Mouse (Mus musculus) intestine, embryonic 15.5 days (tissue): ENCODE measurements around the gene Mrpl43. TPM values are rescaled to one million over a fixed set of nuclear protein-coding genes. Genes with fewer than 3 reads are reported as not detected.

Source experiments
- ATAC-seq: fragments of 200-750 bp; cut with Nextera tagmentation; 2 replicates; pipeline ENCODE4 v1.8.0; 2017; ENCODE audit warnings: moderate TSS enrichment, moderate library complexity
- H3K27ac ChIP-seq: fragments of 300-500 bp; sonication (generic); 2 replicates; pipeline ENCODE4 v1.5.1; 2015; ENCODE audit warnings: mild to moderate bottlenecking, inconsistent platforms
- H3K27me3 ChIP-seq: fragments of 300-500 bp; sonication (generic); replicated peaks from 2 replicates; pipeline ENCODE4 v1.6.1; 2015; ENCODE audit warnings: inconsistent platforms
- H3K36me3 ChIP-seq: fragments of 300-500 bp; sonication (generic); 2 replicates; pipeline ENCODE4 v1.6.1; 2015; ENCODE audit warnings: inconsistent platforms
- H3K4me1 ChIP-seq: fragments of 300-500 bp; sonication (generic); replicated peaks from 2 replicates; pipeline ENCODE4 v1.6.1; 2015; ENCODE audit warnings: inconsistent platforms
- H3K4me2 ChIP-seq: fragments of 300-500 bp; sonication (generic); replicated peaks from 2 replicates; pipeline ENCODE4 v1.6.1; 2015; ENCODE audit warnings: mild to moderate bottlenecking, inconsistent platforms
- H3K4me3 ChIP-seq: fragments of 300-500 bp; sonication (generic); replicated peaks from 2 replicates; pipeline ENCODE4 v1.5.1; 2015; ENCODE audit warnings: inconsistent platforms
- H3K9ac ChIP-seq: fragments of 300-500 bp; sonication (generic); 2 replicates; pipeline ENCODE4 v1.6.1; 2015; ENCODE audit warnings: inconsistent platforms
- H3K9me3 ChIP-seq: fragments of 300-500 bp; sonication (generic); 2 replicates; pipeline ENCODE4 v1.6.1; 2016; ENCODE audit warnings: inconsistent platforms
- WGBS: fragments of 180-500 bp; shearing (Covaris S2); methylation state at CpG from one replicate; pipeline ENCODE4 v1.1.7; 2015; 5-methylcytosine and 5-hydroxymethylcytosine counted together
- polyA plus RNA-seq: library from polyadenylated mRNA; unstranded; fragments of >200 nt; fragmentation: Nextera tagmentation; extraction: Ambion mirVana; gene quantifications from 2 replicates; pipeline ENCODE4 v1.2.1, GENCODE M21; 2015

Gene Mrpl43
- polyA plus RNA-seq = 73.8 and 76.7 TPM in 2 replicates

DNA sequence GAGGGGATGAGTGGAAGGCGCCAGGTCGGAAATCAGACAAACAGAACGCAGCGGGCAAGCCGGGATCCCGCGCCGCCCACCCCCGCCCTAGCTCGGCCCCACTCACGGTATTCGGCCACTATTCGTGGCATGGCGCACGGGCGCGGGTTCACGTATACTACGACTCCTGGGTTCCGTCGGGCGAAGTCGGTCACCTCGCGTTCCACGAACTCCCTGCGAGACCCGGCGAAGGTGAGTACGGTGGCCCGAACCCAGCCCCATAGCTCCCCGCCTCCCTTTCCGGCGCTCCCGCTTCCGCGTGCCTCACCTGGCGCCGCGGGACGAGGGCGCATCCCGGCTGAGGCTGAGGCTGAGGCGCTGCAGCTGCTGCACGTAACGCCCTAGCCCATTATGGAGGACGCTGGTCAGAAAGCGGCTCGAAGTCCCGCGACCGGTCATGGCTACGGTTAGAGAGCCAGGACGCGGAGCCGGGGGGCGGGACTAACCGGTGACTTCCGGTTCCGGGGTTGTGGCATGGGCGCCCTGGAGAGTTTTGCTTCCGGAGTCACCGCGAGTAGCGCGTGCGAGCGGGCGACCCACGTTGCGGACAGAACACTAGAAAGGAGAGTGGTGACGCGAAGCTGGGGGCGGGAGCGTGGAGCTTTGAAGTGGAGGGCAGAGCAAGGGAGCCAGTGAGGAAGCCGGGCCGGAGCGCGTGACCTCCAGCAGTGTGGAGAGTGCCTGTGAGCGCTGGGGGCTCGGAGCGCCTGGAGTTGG lies at the start of gene Mrpl43:
TSS of gene Mrpl43 (minus strand) at position 486 of the 756 bp plus-strand sequence.
- Histone ChIP-seq H3K4me3 (peak within 1 kb of the TSS; percentile 95), H3K27ac (peak within 1 kb of the TSS; percentile 71), H3K36me3 (peaks cover 19% of the 10 kb centered on the region), H3K27me3 (no peaks in the 10 kb centered on the region), H3K9ac (peak within 1 kb of the TSS; percentile 83), H3K4me2 (peak within 1 kb of the TSS; percentile 85), H3K9me3 (no peaks in the 10 kb centered on the region), H3K4me1 (peaks cover 19% of the 10 kb centered on the region)
- under 1% methylated on average over 82 of the region's 82 CpGs for WGBS
- peak; percentile 92 for ATAC-seq

- Histone ChIP-seq H3K36me3 (0 out of 2 replicates have a peak, but pooled peaks cover 2% of the 10 kb centered on the region), H3K4me3 (no peak overlapping the region), H3K9ac (no peak overlapping the region), H3K27me3 (no peaks in the 10 kb centered on the region), H3K4me2 (no peak overlapping the region), H3K9me3 (no peaks in the 10 kb centered on the region), H3K4me1 (peaks cover 11% of the 10 kb centered on the region; the same call in 1 of the 2 replicates), H3K27ac (no peak overlapping the region)
- 81% methylated on average over 6 of the region's 6 CpGs for WGBS
- ATAC-seq = no peak
Measured at GRCm38 (mm10) chr19:45054892-45055690, 48.8 kb upstream of the Mrpl43 start.

- Histone ChIP-seq H3K9me3 (no peaks in the 10 kb centered on the region), H3K27me3 (no peaks in the 10 kb centered on the region), H3K36me3 (0 out of 2 replicates have a peak, but pooled peaks cover 2% of the 10 kb centered on the region), H3K4me2 (no peak overlapping the region), H3K9ac (no peak overlapping the region), H3K4me3 (no peak overlapping the region), H3K27ac (no peak overlapping the region), H3K4me1 (peaks cover 15% of the 10 kb centered on the region)
- 88% methylated on average over 8 of the region's 8 CpGs for WGBS
- no peak for ATAC-seq
Measured at GRCm38 (mm10) chr19:45053451-45053850, 47.2 kb upstream of the Mrpl43 start.

DNA sequence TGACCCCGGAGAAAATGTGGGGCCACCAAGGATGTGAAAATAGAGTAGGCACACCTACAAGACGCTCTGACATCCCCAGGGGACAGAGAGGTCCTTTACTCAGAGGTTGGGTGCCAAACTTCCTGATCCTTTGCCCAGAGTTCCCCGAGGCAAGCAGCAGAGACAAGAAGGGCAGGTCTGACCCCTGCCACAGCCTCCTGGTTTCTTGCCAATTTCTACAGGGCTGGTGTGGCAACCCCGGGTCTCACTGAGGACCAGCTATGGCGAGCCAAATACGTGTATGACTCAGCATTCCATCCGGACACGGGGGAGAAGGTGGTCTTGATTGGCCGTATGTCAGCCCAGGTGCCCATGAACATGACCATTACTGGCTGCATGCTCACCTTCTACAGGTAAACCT lies 43.3 kb upstream of the Mrpl43 start:
- Histone ChIP-seq H3K36me3 (no peaks in the 10 kb centered on the region), H3K27me3 (peaks cover 7% of the 10 kb centered on the region; the same call in 1 of the 2 replicates), H3K9ac (no peak overlapping the region), H3K4me2 (no peak overlapping the region), H3K27ac (no peak overlapping the region), H3K4me1 (peaks cover 26% of the 10 kb centered on the region), H3K9me3 (no peaks in the 10 kb centered on the region), H3K4me3 (no peak overlapping the region)
- no peak for ATAC-seq
- WGBS = 76% methylated on average over 9 of the region's 9 CpGs

GRCm38 (mm10) chr19:45048644-45049365 lies 42.6 kb upstream of the Mrpl43 start:
- H3K9ac ChIP-seq = no peak overlapping the region; the same call in 1 of the 2 replicates
- peak overlapping the region; percentile 84 for H3K27ac ChIP-seq
- peaks cover 26% of the 10 kb centered on the region for H3K4me1 ChIP-seq
- no peaks in the 10 kb centered on the region for H3K9me3 ChIP-seq
- WGBS = 71% methylated on average over 12 of the region's 12 CpGs
- H3K4me3 ChIP-seq = peak overlapping the region; percentile 46
- no peaks in the 10 kb centered on the region for H3K36me3 ChIP-seq
- H3K27me3 ChIP-seq = peaks cover 7% of the 10 kb centered on the region; the same call in 1 of the 2 replicates
- no peak for ATAC-seq
- H3K4me2 ChIP-seq = peak overlapping the region; percentile 77

DNA sequence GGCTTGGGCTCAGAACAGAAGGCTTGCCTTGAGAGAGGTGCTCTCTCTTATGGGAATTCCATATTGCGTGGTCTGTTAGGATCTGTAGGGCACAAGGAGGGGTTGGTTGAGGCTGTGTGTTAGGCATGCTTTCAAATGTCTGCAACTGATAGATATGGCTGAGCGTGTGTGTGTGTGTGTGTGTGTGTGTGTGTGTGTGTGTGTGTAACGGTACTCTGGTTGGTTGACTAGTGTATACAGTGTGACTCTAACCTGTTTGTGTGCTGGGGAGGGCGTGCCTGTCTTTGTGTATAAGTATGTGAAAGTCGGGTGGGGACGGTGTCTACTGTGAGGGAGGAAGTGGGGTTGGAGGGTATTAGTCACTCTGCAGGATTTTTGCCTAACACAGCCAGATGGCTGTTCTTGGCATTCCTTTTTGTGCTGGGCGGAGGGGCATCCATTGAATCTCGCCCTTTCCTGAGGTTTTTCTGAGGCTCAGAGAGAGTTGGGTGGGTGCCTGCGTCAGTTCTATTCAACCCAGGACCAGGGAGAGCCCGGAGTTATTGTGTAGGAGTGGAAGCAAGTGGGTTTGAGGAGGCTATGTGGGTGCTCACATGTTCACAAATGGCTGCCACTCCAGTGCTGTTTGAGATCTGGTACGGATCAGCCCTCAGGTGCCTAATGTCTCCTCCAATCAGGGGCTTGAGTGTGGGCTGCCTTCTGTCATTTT lies 41.8 kb upstream of the Mrpl43 start:
- H3K9ac ChIP-seq = peak overlapping the region; percentile 49
- H3K27ac ChIP-seq = peak overlapping the region; percentile 84
- peaks cover 26% of the 10 kb centered on the region for H3K4me1 ChIP-seq
- WGBS = 18% methylated on average over 11 of the region's 11 CpGs
- H3K9me3 ChIP-seq = no peaks in the 10 kb centered on the region
- H3K27me3 ChIP-seq = peaks cover 7% of the 10 kb centered on the region; the same call in 1 of the 2 replicates
- peak overlapping the region; percentile 77 for H3K4me2 ChIP-seq
- ATAC-seq = peak; percentile 50
- H3K4me3 ChIP-seq = peak overlapping the region; percentile 46
- no peaks in the 10 kb centered on the region for H3K36me3 ChIP-seq

DNA sequence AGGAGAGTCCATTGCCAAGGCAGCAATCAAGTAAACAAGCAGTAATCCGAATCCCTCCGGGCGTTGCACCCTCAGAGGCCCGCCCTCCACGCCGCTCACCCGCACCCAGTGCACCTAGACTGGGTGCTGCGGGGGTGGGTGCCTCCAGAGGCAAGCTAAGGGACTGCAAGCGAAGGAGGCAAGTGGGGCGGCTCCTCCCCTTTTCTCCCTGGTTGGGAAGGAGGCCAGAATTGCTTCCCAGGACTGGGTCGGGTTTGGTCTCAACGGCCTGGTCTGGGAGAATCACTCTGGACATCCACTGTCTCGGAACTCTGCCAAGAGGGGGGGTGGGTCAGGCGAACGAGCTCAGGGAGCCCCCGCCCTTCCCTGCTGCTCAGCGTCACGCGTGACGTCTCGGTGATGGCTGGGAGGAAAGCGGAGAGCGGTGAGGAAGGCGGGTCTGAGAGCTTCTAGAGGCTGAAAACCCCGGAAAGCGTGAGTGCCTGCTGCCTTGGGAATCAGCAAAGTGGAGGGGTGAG lies 41.2 kb upstream of the Mrpl43 start, which contains the start of gene Sfxn3:
TSS of gene Sfxn3 (plus strand) at position 87 of the 518 bp plus-strand sequence.
- WGBS = under 1% methylated on average over 26 of the region's 26 CpGs
- no peaks in the 10 kb centered on the region for H3K36me3 ChIP-seq

GRCm38 (mm10) chr19:45046523-45047321 lies 40.5 kb upstream of the Mrpl43 start:
- H3K9me3 ChIP-seq = no peaks in the 10 kb centered on the region
- under 1% methylated on average over 34 of the region's 34 CpGs for WGBS
- H3K27ac ChIP-seq = peak overlapping the region; percentile 84
- peaks cover 26% of the 10 kb centered on the region for H3K4me1 ChIP-seq
- H3K27me3 ChIP-seq = peaks cover 7% of the 10 kb centered on the region; the same call in 1 of the 2 replicates
- peak overlapping the region; percentile 43 for H3K9ac ChIP-seq
- ATAC-seq = peak; percentile 75
- H3K4me3 ChIP-seq = peak overlapping the region; percentile 46
- no peaks in the 10 kb centered on the region for H3K36me3 ChIP-seq
- H3K4me2 ChIP-seq = peak overlapping the region; percentile 77

More for the DNA sequence above, 41.2 kb upstream of the Mrpl43 start, which contains the start of gene Sfxn3:
- peak within 1 kb of the TSS; percentile 49 for H3K9ac ChIP-seq
- peak within 1 kb of the TSS; percentile 84 for H3K27ac ChIP-seq
- H3K9me3 ChIP-seq = no peaks in the 10 kb centered on the region
- peak within 1 kb of the TSS; percentile 77 for H3K4me2 ChIP-seq
- H3K4me3 ChIP-seq = peak within 1 kb of the TSS; percentile 46
- peaks cover 26% of the 10 kb centered on the region for H3K4me1 ChIP-seq
- H3K27me3 ChIP-seq = peaks cover 7% of the 10 kb centered on the region; the same call in 1 of the 2 replicates
- ATAC-seq = peak; percentile 85

DNA sequence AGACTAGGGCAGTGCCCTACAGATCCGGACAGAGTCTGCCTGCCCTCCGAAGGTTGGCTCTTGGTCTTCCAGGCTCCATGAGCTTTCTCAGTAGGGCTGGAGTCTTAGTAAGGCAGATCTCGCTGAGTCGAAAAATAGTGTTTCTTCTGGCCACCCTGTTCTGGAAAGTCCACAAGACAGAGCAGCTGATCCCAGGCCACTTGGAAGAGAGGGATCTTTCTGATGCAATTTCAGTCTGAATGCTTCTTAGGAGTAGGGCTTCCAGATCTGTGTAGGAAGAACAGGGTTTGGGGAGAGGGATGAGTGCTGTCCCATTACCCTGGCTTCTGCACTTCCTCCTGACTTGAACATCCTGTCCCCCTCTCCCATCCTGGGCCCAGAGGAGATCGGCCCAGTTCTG lies 39.4 kb upstream of the Mrpl43 start, which contains the start of gene Pdzd7:
TSS of gene Pdzd7 (minus strand) at position 67 of the 400 bp plus-strand sequence.
- Histone ChIP-seq H3K9me3 (no peaks in the 10 kb centered on the region), H3K27me3 (peaks cover 8% of the 10 kb centered on the region; the same call in 1 of the 2 replicates), H3K36me3 (no peaks in the 10 kb centered on the region), H3K4me3 (peak within 1 kb of the TSS; percentile 46), H3K27ac (no peak within 1 kb of the TSS), H3K4me2 (peak within 1 kb of the TSS; percentile 77), H3K4me1 (peaks cover 26% of the 10 kb centered on the region), H3K9ac (peak within 1 kb of the TSS; percentile 43)
- no peak for ATAC-seq
- 74% methylated on average over 5 of the region's 5 CpGs for whole genome bisulfite sequencing

DNA sequence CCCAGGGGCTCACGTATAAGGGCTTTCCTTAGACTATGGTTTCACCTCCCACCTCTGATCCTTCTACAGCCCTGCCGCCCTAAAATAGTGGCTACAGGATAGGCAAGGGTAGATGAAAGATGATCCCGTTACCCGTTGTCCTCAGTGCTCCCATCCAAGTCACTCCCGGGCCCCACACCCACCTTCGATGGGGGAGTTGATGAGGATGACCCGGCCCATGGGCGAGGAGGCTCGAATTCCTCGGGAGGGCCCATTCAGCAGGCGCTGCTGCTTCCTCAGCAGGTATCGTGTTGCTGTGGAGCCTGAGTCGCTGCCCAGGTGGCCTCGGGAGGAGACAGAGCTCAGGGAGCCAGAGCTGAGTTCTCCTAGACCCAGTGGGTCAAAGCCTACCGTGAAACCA lies 39.0 kb upstream of the Mrpl43 start:
- no peaks in the 10 kb centered on the region for H3K9me3 ChIP-seq
- peaks cover 12% of the 10 kb centered on the region for H3K27me3 ChIP-seq
- no peak overlapping the region for H3K4me3 ChIP-seq
- 43% methylated on average over 15 of the region's 15 CpGs for WGBS
- ATAC-seq = no peak
- H3K36me3 ChIP-seq = no peaks in the 10 kb centered on the region
- no peak overlapping the region for H3K4me2 ChIP-seq
- no peak overlapping the region for H3K27ac ChIP-seq
- peaks cover 26% of the 10 kb centered on the region for H3K4me1 ChIP-seq
- H3K9ac ChIP-seq = no peak overlapping the region
